Mouse (Mus musculus) CH12.LX (cell line): ENCODE measurements around the gene Gjc1. TPM values are rescaled to one million over a fixed set of nuclear protein-coding genes. Genes with fewer than 3 reads are reported as not detected.

Experiments
- DNase-seq: peaks from one replicate; pipeline ENCODE4 v3.0.0-alpha.2; 2013; ENCODE audit errors: extremely low read depth
- H3K27ac ChIP-seq: 2 replicates; pipeline ENCODE4 v1.5.1; 2012; ENCODE audit warnings: low read depth, mild to moderate bottlenecking, control low read depth, moderate library complexity; ENCODE audit not compliant: insufficient read depth
- H3K27me3 ChIP-seq: replicated peaks from 2 replicates; pipeline ENCODE3; 2012; ENCODE audit warnings: inconsistent platforms
- H3K36me3 ChIP-seq, 2 experiments: replicated peaks in 1 of 2; 2 replicates each; pipeline versions ENCODE3 to v1.6.1; 2012; ENCODE audit warnings: inconsistent platforms in 1 of 2, low read length in 1 of 2, mild to moderate bottlenecking in 1 of 2, mixed read lengths in 1 of 2, moderate library complexity in 1 of 2; ENCODE audit not compliant: control insufficient read depth in 1 of 2, insufficient read depth in 1 of 2
- H3K4me1 ChIP-seq, 2 experiments: 2 replicates each; pipeline ENCODE4 v1.6.1; 2012; ENCODE audit warnings: inconsistent platforms in 1 of 2, moderate library complexity in 1 of 2; ENCODE audit not compliant: insufficient read depth in 2 of 2, control insufficient read depth in 1 of 2
- H3K4me2 ChIP-seq: 2 replicates; pipeline ENCODE4 v1.6.1; 2012; ENCODE audit warnings: low read depth, mild to moderate bottlenecking, control low read depth; ENCODE audit not compliant: poor library complexity, insufficient read depth, severe bottlenecking
- H3K4me3 ChIP-seq, 3 experiments: fragments of 150-350 bp in 1 of 3; sonication (generic) in 1 of 3; replicated peaks in 1 of 3; 2 replicates each; pipeline versions ENCODE3 to v1.5.1; 2011 to 2012; ENCODE audit warnings: low read depth in 2 of 3, low read length in 2 of 3, mild to moderate bottlenecking in 2 of 3, moderate library complexity in 2 of 3, control low read depth in 1 of 3, improper control_type of control experiment in 1 of 3, inconsistent platforms in 1 of 3, mixed read lengths in 1 of 3; ENCODE audit not compliant: poor library complexity in 1 of 3
- H3K79me2 ChIP-seq: replicated peaks from 2 replicates; pipeline ENCODE4 v1.6.1; 2012; ENCODE audit warnings: mild to moderate bottlenecking, moderate library complexity; ENCODE audit not compliant: control insufficient read depth, poor library complexity, insufficient read depth, severe bottlenecking; ENCODE audit errors: extremely low read depth
- H3K9ac ChIP-seq: 2 replicates; pipeline ENCODE4 v1.6.1; 2012; ENCODE audit warnings: low read depth, mild to moderate bottlenecking, control low read depth, moderate library complexity; ENCODE audit not compliant: insufficient read depth
- H3K9me3 ChIP-seq: replicated peaks from 2 replicates; pipeline ENCODE3; 2012; ENCODE audit warnings: low read length, inconsistent platforms, mixed read lengths
- CHD1 ChIP-seq: IDR thresholded peaks from 2 replicates; pipeline ENCODE4 v1.6.1; 2012; ENCODE audit warnings: low read depth, low read length, improper control_type of control experiment, inconsistent platforms
- CHD2 ChIP-seq: IDR thresholded peaks from 2 replicates; pipeline ENCODE4 v1.6.1; 2011; ENCODE audit warnings: low read length, improper control_type of control experiment
- E2F4 ChIP-seq: IDR thresholded peaks from 2 replicates; pipeline ENCODE4 v1.6.1; 2011; ENCODE audit warnings: low read depth, low read length, improper control_type of control experiment; ENCODE audit not compliant: insufficient replicate concordance
- ELF1 ChIP-seq: IDR thresholded peaks from 2 replicates; pipeline ENCODE4 v1.6.1; 2014; ENCODE audit warnings: low read depth, mild to moderate bottlenecking, inconsistent platforms, low read length, improper control_type of control experiment
- MAZ ChIP-seq: IDR thresholded peaks from 2 replicates; pipeline ENCODE4 v1.6.1; 2012; ENCODE audit warnings: low read depth, mild to moderate bottlenecking, inconsistent platforms, low read length, improper control_type of control experiment, moderate library complexity
- MXI1 ChIP-seq: IDR thresholded peaks from 2 replicates; pipeline ENCODE4 v1.6.1; 2011; ENCODE audit warnings: mild to moderate bottlenecking, low read depth, low read length, improper control_type of control experiment
- NRF1 ChIP-seq: IDR thresholded peaks from 2 replicates; pipeline ENCODE4 v1.6.1; 2014; ENCODE audit warnings: low read depth, mild to moderate bottlenecking, inconsistent platforms, low read length, improper control_type of control experiment, moderate library complexity
- PAX5 ChIP-seq: IDR thresholded peaks from 2 replicates; pipeline ENCODE4 v1.6.1; 2012; ENCODE audit warnings: low read length, inconsistent platforms, mixed read lengths
- USF2 ChIP-seq: conservative IDR thresholded peaks from 2 replicates; pipeline ENCODE4 v1.6.1; 2011; ENCODE audit warnings: low read depth, low read length, improper control_type of control experiment
- ZKSCAN1 ChIP-seq: IDR thresholded peaks from 2 replicates; pipeline ENCODE4 v1.6.1; 2012; ENCODE audit warnings: low read depth, inconsistent platforms, low read length, improper control_type of control experiment, borderline replicate concordance
- ZNF384 ChIP-seq: IDR thresholded peaks from 2 replicates; pipeline ENCODE4 v1.6.1; 2012; ENCODE audit warnings: low read depth, low read length, improper control_type of control experiment, inconsistent platforms
- dilution Hi-C: fragments of 300-500 bp; cut with MboI; formaldehyde crosslinking; loops from 2 replicates; pipeline ENCODE4 v1.14.3; 2020; ENCODE audit warnings: low sequenced_read_pairs; ENCODE audit not compliant: extremely low pct_unique_long_range_greater_than_20kb, extremely low pct_ligation_motif_present
- in situ Hi-C: fragments of 300-500 bp; cut with MboI; formaldehyde crosslinking; loops from 3 replicates; pipeline ENCODE4 v1.14.3; 2019; ENCODE audit warnings: low sequenced_read_pairs, low pct_ligation_motif_present, low pct_unique_long_range_greater_than_20kb, mixed read lengths
- polyA plus RNA-seq: library from polyadenylated mRNA; unstranded; fragments of >175 nt; gene quantifications from 2 replicates; pipeline ENCODE4 v1.2.1, GENCODE M21; 2012; ENCODE audit warnings: low read depth; ENCODE audit not compliant: insufficient read length
- total RNA-seq, 2 experiments: library from RNA; depleted of rRNA; stranded (reverse); fragments of 300-350 nt in 1 of 2; fragments of >200 nt in 1 of 2; gene quantifications; 2 replicates each; pipeline ENCODE4 v1.2.3; 2012 to 2014

The Gjc1 gene
- total and polyA plus RNA-seq, 3 experiments, result not detected

DNA sequence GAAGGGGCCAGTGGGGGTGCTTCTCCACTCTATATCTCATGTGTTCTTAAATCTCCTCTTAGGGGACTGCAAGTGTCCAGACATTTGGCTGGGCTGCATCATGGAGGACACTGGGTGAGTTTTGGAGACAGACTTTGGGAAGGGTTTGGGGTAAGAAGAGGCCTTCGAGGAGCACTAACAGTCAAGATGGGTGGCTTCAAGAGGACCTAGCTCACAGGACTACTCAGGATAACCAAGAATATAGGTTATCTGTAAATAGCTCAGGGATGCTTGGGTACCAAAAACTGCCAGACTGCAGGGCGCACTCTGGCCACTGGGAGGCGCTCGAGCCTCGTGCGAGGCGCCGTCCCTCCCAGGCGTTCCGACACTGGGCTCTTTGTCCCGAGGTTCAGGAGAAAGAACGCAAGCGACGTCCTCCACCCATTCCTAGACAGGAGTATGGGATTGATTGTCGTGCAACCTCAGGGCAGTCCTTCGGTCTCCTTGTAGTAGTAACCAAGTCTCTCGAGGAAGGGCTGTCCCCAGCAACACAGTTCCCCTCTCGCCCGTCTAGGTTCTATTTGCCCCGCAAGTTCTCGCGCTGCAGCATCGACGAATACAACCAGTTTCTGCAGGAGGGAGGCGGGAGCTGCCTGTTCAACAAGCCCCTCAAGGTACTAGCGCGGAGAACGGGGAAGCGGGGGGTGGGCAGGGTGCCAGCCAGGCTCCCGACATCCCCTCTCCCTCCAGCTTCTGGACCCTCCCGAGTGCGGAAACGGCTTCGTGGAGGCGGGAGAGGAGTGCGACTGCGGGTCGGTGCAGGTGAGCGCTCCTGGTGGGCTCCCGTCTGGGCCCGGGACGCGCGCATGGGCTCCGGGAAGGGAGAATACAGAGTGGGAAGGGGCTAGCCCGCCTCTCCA lies 45.5 kb downstream of the Gjc1 start (continued):
- TF ChIP-seq USF2, result no peak

DNA sequence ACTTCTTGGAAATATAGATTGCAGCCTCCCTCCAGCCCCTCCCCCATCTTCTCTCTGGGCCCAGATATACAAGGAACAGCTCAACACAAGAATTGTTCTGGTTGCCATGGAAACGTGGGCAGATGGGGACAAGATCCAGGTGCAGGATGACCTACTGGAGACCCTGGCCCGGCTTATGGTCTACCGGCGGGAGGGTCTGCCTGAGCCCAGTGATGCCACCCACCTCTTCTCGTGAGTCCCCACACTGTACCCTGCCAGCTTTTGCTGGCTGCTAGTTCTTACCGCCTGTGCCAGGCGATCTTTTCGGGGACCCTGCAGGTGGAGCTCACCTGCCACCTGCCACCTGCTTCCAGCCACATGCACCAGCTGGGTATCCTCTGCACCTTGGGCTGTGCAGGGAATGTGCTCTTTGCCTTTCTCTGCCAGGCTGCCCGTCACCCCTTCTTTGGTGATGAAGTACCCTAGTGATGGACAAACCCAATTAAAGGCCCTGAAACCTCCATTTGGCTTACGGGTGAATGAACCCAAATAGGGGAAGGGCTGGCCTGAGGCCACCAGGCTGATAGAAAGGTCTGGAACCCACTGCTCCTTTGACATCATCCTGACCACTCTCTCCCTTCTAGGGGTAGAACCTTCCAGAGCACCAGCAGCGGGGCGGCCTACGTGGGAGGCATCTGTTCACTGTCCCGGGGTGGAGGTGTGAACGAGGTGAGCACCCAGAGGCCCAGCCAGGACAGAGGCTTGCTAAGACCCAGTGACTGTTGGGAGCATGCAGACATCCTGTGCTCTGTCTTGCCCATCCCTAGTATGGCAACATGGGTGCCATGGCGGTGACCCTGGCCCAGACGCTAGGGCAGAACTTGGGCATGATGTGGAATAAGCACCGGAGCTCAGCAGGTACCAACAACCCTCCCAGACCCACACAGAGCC lies 46.5 kb downstream of the Gjc1 start:
- Histone ChIP-seq H3K4me2 (no peak overlapping the region), H3K9ac (no peak overlapping the region), H3K27ac (no peak overlapping the region), H3K4me3 (no peak overlapping the region), H3K9me3 (peaks cover 12% of the 10 kb centered on the region), H3K4me1 (peaks cover 2 to 11% of the 10 kb centered on the region in 2 experiments; a peak in 3 of 4 replicates), H3K27me3 (peaks cover 88% of the 10 kb centered on the region), H3K36me3 (no peaks in the 10 kb centered on the region), H3K79me2 (no peaks in the 10 kb centered on the region)
- in situ Hi-C loops, result loop anchor here (10.0 kb wide), 1 partner anchor 92 kb away; no protein-coding TSS in a partner anchor
- no peak for DNase-seq
- no peak for TF ChIP-seq NRF1
- no peak for TF ChIP-seq PAX5
- no peak for TF ChIP-seq ZNF384
- TF ChIP-seq E2F4, result no peak
- no peak for TF ChIP-seq CHD1
- TF ChIP-seq CHD2, result no peak
- TF ChIP-seq MAZ, result no peak
- TF ChIP-seq ZKSCAN1, result no peak
- TF ChIP-seq ELF1, result no peak
- dilution Hi-C loops, result no loop called here

DNA sequence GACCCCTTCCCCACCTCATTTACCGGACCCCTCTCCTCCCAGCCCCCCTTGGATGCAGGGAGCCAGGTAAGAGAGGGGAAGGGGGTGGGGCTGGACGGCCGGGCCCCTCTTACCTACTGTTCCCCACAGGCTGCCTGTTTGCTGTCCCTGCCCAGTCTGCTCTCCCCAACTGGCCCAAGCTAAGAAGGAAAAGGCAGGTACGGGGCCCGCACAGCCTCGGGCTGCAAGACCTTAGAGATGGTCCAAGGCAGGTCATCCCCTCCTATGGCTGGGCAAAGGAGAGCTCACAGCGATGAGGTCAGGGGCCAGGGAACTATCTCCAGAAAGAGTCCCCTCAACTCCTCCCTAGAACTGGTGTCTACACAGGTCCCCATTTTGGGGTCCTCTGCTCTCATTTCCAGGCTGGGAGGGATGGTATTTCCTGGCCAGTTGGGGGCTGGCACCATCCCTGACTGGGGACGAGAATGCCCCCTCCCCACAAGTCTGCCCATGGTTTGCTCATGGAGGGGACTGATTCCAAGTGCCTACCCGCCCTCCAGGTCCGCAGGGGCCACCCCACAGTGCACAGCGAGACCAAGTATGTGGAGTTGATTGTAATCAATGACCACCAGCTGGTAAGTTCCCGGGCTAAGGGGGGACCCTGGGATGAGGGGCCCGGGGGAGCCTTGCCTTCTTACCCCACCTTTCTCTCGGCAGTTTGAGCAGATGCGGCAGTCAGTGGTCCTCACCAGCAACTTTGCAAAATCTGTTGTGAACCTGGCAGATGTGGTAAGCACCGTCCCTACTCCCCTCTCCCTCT lies 47.4 kb downstream of the Gjc1 start:
- H3K79me2 ChIP-seq, result no peaks in the 10 kb centered on the region
- DNase-seq, result no peak
- no peak overlapping the region for H3K9ac ChIP-seq
- no peak for TF ChIP-seq PAX5
- TF ChIP-seq MXI1, result no peak
- peaks cover 88% of the 10 kb centered on the region for H3K27me3 ChIP-seq
- H3K4me3 ChIP-seq, result no peak overlapping the region
- peaks cover 7% of the 10 kb centered on the region for H3K9me3 ChIP-seq
- dilution Hi-C loops (no loop called here), in situ Hi-C loops (loop anchor here (10.0 kb wide), 1 partner anchor 93 kb away; no protein-coding TSS in a partner anchor)
- H3K4me2 ChIP-seq, result no peak overlapping the region
- H3K4me1 ChIP-seq, result peaks cover 2 to 11% of the 10 kb centered on the region in 2 experiments; a peak in 3 of 4 replicates
- H3K36me3 ChIP-seq, result no peaks in the 10 kb centered on the region
- no peak overlapping the region for H3K27ac ChIP-seq
